Mouse (Mus musculus): Measurements from ENCODE around the gene Mal. TPM values are rescaled to one million over a fixed set of nuclear protein-coding genes. Genes with fewer than 3 reads are reported as not detected.
"Not testable (repeated sequence)": the region's sequence is repeated elsewhere in the genome, so short reads cannot be mapped to it uniquely, and the experiment has no call there.

Mal gene
- polyA plus RNA-seq, 1 experiment from 2014 or later: 2.7 TPM

DNA sequence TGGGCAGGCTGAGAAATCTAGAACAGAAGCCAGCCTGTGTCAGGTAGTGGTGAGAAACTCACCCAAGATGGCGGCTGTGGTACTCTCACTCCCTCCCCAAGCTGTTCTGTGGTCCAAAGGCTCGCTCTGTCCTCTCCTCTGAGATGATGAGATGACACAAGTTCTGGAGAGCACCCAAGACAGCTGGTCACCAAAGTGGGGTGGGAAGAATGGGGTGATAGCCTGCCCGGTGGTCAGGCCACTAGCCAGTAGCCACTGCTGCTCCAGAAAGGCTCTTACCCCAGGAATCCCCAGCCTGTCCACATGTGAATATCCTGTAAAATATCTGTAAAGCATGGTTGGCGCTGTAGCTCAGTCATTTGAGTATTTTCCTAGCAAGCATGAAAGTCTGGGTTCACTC lies 44.2 kb downstream of the Mal start:
- Histone ChIP-seq H3K27ac (no peak overlapping the region), H3K4me1 (replicated peaks) (no peaks in the 10 kb centered on the region), H3K4me2 (no peak overlapping the region), H3K4me3 (no peak overlapping the region), H3K9ac (no peak overlapping the region), H3K36me3 (no peaks in the 10 kb centered on the region), H3K27me3 (no peaks in the 10 kb centered on the region), H3K9me3 (no peaks in the 10 kb centered on the region)
- 94% methylated on average over 4 of the region's 4 CpGs for WGBS
- no peak for ATAC-seq (ENCODE audit: low FRiP score)

DNA sequence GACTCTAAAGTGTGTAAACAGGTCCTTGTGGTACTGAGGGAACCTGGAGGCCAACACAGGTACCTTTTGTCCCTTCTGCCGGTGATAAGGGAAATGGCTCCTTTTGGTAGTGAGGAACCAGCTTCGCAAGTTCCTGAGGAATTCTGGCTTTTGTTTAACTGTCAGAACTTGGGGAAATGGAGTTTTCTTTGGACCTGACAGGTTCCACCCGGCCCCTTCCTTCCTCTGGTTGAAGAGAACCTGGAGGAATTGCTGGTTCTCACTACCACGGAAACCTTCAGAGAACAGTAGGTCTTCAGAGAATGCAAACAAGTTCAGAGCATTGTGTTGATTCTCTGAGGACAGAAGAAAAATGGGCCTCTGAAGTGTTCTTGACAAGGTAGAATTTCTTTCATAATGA lies 45.1 kb downstream of the Mal start:
- Histone ChIP-seq H3K9me3 (no peaks in the 10 kb centered on the region), H3K9ac (no peak overlapping the region), H3K4me3 (no peak overlapping the region), H3K4me1 (replicated peaks) (no peaks in the 10 kb centered on the region), H3K36me3 (peaks cover 5% of the 10 kb centered on the region; the same call in 1 of the 2 replicates), H3K4me2 (no peak overlapping the region), H3K27ac (no peak overlapping the region), H3K27me3 (no peaks in the 10 kb centered on the region)
- ATAC-seq (ENCODE audit: low FRiP score): no peak
- WGBS: 88% methylated on average over 4 of the region's 4 CpGs

DNA sequence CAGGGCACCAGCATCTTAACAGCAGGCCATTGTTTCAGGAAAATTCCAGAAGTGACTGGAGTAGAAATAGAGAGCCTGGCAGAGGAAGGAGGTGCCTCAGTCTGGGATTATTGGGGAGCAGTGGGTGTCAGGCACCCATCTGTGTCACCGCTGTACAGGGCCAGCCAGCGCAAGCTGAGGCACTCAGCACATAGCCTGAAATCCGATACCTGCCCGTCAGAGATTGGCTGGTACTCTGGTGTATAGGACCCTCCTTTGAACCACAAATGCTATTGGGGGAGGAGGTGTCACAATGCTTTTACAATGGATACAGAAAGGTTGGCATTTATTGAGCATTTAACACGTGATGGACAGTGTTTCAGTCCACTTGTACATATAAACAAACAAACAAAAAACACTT lies 47.5 kb downstream of the Mal start:
- Histone ChIP-seq H3K4me2 (no peak overlapping the region), H3K4me3 (no peak overlapping the region), H3K27me3 (no peaks in the 10 kb centered on the region), H3K9ac (0 out of 2 replicates have a peak overlapping the region, but pooled peaks have one; percentile 5), H3K36me3 (peaks cover 29% of the 10 kb centered on the region), H3K4me1 (replicated peaks) (no peaks in the 10 kb centered on the region), H3K9me3 (no peaks in the 10 kb centered on the region), H3K27ac (no peak overlapping the region)
- ATAC-seq (ENCODE audit: low FRiP score): no peak
- 15% methylated on average over 5 of the region's 5 CpGs for WGBS

DNA sequence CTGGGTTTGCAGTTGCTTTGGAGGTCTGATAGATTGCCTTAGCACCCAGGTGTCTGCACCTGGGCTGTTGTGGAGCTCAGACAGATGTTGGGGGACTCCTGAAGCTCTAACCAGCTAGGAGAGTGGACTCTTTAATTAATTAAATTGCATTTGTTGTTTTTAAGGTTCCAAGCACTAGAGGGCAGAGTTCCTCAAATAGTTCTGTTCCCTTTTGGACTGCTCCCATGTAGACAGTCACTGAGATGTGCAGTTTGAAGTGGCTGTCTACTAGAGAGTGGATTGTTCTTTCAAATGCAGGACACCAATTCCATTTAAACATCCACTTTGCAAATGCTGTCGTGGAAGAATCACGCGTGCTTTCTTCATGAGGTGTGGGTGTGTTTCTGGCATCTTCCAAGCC lies 48.3 kb downstream of the Mal start:
- H3K4me2 ChIP-seq: no peak overlapping the region
- no peak overlapping the region for H3K27ac ChIP-seq
- H3K4me1 ChIP-seq (replicated peaks): no peaks in the 10 kb centered on the region
- 54% methylated on average over 3 of the region's 3 CpGs for WGBS
- H3K9me3 ChIP-seq: no peaks in the 10 kb centered on the region
- no peak overlapping the region for H3K9ac ChIP-seq
- no peaks in the 10 kb centered on the region for H3K27me3 ChIP-seq
- no peak overlapping the region for H3K4me3 ChIP-seq
- ATAC-seq (ENCODE audit: low FRiP score): 0 out of 2 replicates have a peak, but pooled peaks have one; percentile 10
- H3K36me3 ChIP-seq: peaks cover 35% of the 10 kb centered on the region

DNA sequence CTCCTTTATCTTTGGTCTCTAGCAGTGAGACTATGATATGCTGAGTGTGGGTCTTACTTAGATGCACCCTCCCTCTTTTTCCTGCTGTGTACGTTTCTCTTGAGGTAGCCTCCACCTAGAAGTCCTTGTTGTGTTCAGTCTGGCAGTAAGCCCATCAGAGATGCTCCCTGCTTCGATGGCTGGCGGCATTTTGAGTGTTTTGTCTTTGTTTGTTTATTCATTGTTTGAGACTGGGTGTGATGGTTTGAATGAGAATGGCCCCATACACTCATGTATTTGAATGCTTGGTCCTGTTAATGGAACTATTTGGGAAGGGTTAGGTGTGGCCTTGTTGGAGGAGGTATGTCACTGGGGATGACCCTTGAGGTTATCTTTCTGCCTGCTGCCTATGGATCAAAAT lies 51.3 kb downstream of the Mal start:
- Histone ChIP-seq H3K27ac (no peak overlapping the region), H3K9ac (no peak overlapping the region), H3K4me1 (replicated peaks) (no peaks in the 10 kb centered on the region), H3K4me2 (no peak overlapping the region), H3K4me3 (no peak overlapping the region), H3K36me3 (peaks cover 64% of the 10 kb centered on the region), H3K9me3 (no peaks in the 10 kb centered on the region), H3K27me3 (no peaks in the 10 kb centered on the region)
- no peak for ATAC-seq (ENCODE audit: low FRiP score)
- 83% methylated on average over 3 of the region's 3 CpGs for WGBS

DNA sequence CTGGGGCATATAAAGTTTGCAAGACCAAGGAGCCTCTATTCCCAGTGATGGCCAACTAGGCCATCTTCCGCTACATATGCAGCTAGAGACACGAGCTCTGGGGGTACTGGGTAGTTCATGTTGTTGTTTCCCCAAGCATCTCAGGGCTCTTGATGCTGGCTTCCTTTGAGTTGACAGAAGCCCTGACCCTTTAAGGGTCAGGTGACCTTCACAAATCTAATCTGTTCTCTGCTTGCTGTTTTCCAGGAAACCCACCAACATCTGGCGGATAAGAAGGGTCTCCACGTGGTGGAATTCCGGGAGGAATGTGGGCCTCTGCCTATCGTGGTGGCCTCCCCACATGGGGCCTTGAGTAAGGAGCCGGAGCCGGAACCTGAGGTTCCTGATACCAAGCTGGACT lies 53.1 kb downstream of the Mal start:
- peaks cover 83% of the 10 kb centered on the region for H3K36me3 ChIP-seq
- not testable (repeated sequence) for H3K9ac ChIP-seq; H3K4me1 ChIP-seq (replicated peaks); H3K27me3 ChIP-seq; ATAC-seq (ENCODE audit: low FRiP score); H3K27ac ChIP-seq; H3K4me2 ChIP-seq; H3K4me3 ChIP-seq; H3K9me3 ChIP-seq
- 91% methylated on average over 6 of the region's 8 CpGs for WGBS

DNA sequence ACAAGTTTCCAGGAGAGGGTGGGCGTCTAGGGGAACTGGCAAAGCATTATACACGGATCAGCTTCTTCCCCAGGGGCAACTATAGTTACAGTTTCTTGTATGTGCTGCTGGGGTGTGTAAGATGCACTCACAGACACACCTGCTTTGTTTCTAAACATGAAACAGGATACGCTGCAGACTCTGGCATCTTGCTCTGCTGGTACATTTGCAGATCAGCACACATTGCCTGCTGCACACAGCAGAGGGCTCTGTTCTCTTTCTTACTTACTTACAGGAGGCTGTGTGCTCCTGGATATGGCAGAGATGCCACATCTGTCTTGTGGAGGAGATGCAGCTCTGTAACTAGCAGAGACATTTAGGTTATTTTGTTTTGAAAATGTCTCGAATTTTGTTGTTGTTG lies 65.7 kb downstream of the Mal start:
- Histone ChIP-seq H3K9ac (no peak overlapping the region), H3K27me3 (no peaks in the 10 kb centered on the region), H3K4me2 (no peak overlapping the region), H3K27ac (no peak overlapping the region), H3K4me1 (replicated peaks) (peaks cover 32% of the 10 kb centered on the region), H3K36me3 (peaks cover 52% of the 10 kb centered on the region), H3K4me3 (no peak overlapping the region), H3K9me3 (no peaks in the 10 kb centered on the region)
- WGBS: 88% methylated on average over 4 of the region's 4 CpGs
- ATAC-seq (ENCODE audit: low FRiP score): no peak

DNA sequence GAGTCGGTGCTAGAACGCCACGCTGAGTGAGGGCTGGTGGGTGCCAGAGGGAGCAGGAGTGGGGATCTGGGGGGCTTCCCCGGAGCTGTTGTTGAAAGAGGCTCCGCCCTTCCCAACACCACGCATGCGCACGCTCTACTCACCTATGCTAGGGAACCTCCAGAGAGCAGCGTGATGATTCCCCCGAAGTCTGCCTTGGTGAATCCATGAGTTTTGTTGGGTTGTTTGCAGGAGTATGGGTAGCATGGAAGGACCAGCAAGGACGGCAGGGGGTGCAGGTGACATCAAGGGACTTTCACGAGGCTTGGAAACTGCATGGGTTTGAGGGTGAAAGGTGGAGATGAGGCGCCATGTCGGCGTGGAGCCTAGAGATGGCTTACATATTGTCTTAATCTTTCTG lies 66.3 kb downstream of the Mal start:
- no peak overlapping the region for H3K4me2 ChIP-seq
- ATAC-seq (ENCODE audit: low FRiP score): no peak
- H3K9ac ChIP-seq: no peak overlapping the region
- WGBS: 80% methylated on average over 15 of the region's 15 CpGs
- H3K9me3 ChIP-seq: no peaks in the 10 kb centered on the region
- peaks cover 32% of the 10 kb centered on the region for H3K4me1 ChIP-seq (replicated peaks)
- H3K4me3 ChIP-seq: no peak overlapping the region
- H3K36me3 ChIP-seq: peaks cover 46% of the 10 kb centered on the region
- no peaks in the 10 kb centered on the region for H3K27me3 ChIP-seq
- no peak overlapping the region for H3K27ac ChIP-seq

DNA sequence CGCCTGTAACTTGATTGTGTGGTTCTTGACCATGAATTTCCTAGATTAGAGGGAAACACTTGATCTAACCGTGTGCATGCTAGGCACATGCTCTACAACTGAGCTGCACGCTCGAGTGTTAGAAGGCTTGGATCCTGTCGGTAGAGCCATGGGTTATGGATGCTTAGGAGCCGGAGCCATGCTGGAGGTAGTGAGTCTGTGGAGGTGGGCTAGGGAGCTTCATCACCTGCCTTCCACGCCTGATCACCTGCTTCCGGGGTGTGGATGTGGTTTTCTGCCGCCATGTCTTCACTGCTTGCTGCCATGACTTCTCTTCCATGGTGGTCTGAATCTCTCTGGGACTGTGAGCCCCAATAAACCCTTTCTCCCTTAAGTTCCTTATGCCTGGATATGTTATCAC lies 67.6 kb downstream of the Mal start:
- Histone ChIP-seq H3K27me3 (no peaks in the 10 kb centered on the region), H3K4me3 (no peak overlapping the region), H3K9me3 (no peaks in the 10 kb centered on the region), H3K4me1 (replicated peaks) (peaks cover 39% of the 10 kb centered on the region), H3K27ac (no peak overlapping the region), H3K4me2 (no peak overlapping the region), H3K9ac (no peak overlapping the region), H3K36me3 (peaks cover 33% of the 10 kb centered on the region)
- 98% methylated on average over 8 of the region's 9 CpGs for WGBS
- ATAC-seq (ENCODE audit: low FRiP score): no peak

DNA sequence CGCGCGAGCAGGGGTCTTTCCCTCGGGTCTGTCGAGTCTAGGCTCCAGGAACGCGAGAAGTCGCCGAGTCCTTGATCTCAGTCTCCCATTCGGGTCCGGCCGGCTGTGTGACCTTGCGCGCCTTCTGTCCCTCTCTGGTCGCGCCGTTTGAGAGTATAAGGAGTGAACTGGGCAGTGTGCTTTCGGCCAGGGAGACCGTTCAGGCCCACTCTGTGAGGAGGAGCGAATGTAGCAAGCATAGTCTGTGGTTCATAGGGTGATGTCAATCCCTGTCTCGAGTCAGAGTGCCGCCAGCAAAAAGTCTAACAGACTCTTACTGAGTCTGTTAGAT lies 69.0 kb downstream of the Mal start:
- Histone ChIP-seq H3K36me3 (peaks cover 20% of the 10 kb centered on the region), H3K4me3 (peak overlapping the region; percentile 79), H3K9ac (peak overlapping the region; percentile 84), H3K27ac (peak overlapping the region; percentile 90), H3K9me3 (no peaks in the 10 kb centered on the region), H3K4me1 (replicated peaks) (peaks cover 46% of the 10 kb centered on the region), H3K27me3 (no peaks in the 10 kb centered on the region), H3K4me2 (peak overlapping the region; percentile 84)
- ATAC-seq (ENCODE audit: low FRiP score): peak; percentile 32; the same call in 1 of the 2 replicates
- under 1% methylated on average over 22 of the region's 22 CpGs for WGBS

DNA sequence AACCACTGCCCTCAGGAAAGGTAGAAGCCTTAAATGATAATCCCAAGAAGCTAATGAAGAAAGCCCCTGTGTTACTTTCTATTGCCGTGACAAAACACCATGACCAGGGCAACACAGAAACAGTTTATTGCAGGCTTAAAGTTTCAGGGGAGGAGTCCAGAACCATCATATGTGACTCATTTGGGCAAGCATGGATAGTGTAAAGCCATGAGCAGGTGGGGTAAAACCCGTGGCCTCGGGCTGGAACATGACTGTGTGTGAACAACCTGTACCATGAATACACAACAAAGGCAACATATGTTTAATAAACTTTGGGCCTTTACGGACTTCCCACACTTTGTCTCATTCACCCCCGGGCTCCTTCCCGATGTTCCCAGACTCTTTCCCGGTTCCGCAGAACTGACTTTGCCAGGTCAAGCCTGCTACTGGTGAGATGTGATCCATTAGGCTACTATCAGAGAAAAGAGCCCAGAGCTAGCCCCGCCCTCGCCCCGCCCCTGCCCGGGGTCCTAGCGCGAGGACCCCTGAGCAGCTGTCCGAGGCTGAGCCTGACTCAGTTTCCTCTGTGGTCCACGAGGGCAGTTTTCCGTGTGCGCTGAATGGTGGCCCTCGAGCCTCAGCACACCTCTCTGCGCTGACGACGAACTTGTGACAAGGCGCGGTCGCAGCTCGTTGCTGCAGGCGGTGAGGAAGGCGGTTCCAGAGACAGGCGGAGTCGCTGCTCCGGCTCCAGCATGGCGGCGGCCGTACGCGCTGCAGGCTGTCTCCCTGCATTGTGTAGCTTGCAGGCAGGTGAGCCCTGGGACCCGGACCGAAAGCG lies 69.6 kb downstream of the Mal start, which contains the start of the genes Zfp661 and Mrps5:
Gene Zfp661, minus strand, starts transcription at position 401 of the 820 bp plus-strand sequence.
Gene Mrps5, plus strand, starts transcription at position 529 of the 820 bp plus-strand sequence.
- Histone ChIP-seq H3K9ac (peak within 1 kb of the TSS; percentile 84), H3K27me3 (no peaks in the 10 kb centered on the region), H3K9me3 (no peaks in the 10 kb centered on the region), H3K4me1 (replicated peaks) (peaks cover 46% of the 10 kb centered on the region), H3K4me2 (peak within 1 kb of the TSS; percentile 84), H3K27ac (peak within 1 kb of the TSS; percentile 90), H3K4me3 (peak within 1 kb of the TSS; percentile 79), H3K36me3 (peaks cover 15% of the 10 kb centered on the region)
- peak; percentile 86 for ATAC-seq (ENCODE audit: low FRiP score)
- 5% methylated on average over 39 of the region's 39 CpGs for WGBS

DNA sequence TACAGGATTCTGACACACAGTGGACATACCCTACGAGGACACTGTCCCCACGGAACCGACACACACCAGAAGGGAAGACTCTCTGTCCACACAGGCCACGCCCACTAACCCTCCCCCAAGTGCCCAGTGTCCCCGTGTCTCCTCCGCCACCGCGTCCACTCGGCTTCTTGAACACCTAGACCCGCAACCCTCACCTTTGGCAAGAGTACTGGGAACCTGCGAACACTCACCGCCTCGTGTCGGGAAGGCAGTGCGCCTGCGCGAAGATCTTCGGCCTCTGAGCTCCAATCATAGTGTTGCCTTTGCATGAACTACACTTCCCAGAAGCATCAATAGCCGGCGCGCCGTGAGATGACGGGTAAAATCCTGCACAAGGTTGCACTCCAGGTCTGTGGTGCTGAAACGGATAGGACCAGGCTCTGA lies 72.0 kb downstream of the Mal start:
- 0% methylated on average over 24 of the region's 24 CpGs for WGBS
- H3K27ac ChIP-seq: no peak overlapping the region
- H3K4me1 ChIP-seq (replicated peaks): peaks cover 37% of the 10 kb centered on the region
- peak overlapping the region; percentile 85 for H3K9ac ChIP-seq
- H3K4me2 ChIP-seq: peak overlapping the region; percentile 86
- peak overlapping the region; percentile 70 for H3K4me3 ChIP-seq
- no peaks in the 10 kb centered on the region for H3K9me3 ChIP-seq
- ATAC-seq (ENCODE audit: low FRiP score): peak; percentile 85
- no peaks in the 10 kb centered on the region for H3K27me3 ChIP-seq
- peaks cover 16% of the 10 kb centered on the region for H3K36me3 ChIP-seq

Measured in hindbrain, embryonic 13.5 days (tissue).